10 mouse cellular contexts compared by ENCODE assay signal in the genomic region with DNA sequence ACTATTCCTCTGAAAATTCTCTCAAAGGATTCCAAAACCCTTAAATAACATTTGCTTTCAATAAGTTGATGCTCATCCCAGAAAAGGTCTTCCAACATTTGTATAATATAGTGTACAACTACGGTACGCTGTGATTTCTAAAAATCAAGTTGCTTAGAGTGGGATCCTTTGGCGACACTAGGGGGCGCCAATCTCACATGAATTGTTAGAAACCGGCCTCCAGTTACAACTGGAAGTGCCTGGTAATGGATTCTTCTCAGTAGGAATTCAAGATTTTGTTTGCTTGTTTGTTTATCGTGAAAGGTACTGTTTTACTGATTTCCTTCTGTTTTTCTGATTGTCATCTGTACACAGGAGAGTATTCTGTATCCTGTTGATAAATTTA. TPM values are rescaled to one million over a fixed set of nuclear protein-coding genes. Genes with fewer than 3 reads are reported as not detected.
A peak's percentile ranks its signal among the peaks of the same experiment; 100 is the strongest.
DNase-seq lines count a peak whose midpoint lies in the region; ATAC-seq and TF ChIP-seq lines count a peak whose summit lies in the region.
"Had no signal": no experiment of that assay in that cellular context is flagged by ENCODE, and none has a peak within 500 bp of the region (broad histone marks: within the 10 kb centered on the region; RNA-seq: fewer than 3 reads in every experiment).

No protein-coding gene starts in this region.

- H3K36me3 ChIP-seq in thymus, adult 2 months (ENCODE audit: control insufficient read depth, insufficient read depth, low read length), result no peaks in the 10 kb centered on the region
- H3K36me3 ChIP-seq in intestine, postnatal 0 days (ENCODE audit: control insufficient read depth, insufficient read depth), result no peaks in the 10 kb centered on the region
- no peaks in the 10 kb centered on the region for H3K36me3 ChIP-seq in midbrain, embryonic 16.5 days (ENCODE audit: control insufficient read depth, insufficient read depth, low read length)
- no peaks in the 10 kb centered on the region for H3K36me3 ChIP-seq in splenic B cell, adult 2 months (ENCODE audit: control insufficient read depth, insufficient read depth, low read length, poor library complexity, severe bottlenecking)
- H3K36me3 ChIP-seq: embryonic facial prominence, embryonic 12.5 days had no signal

- H3K27me3 ChIP-seq in thymus, adult 2 months (ENCODE audit: control insufficient read depth, insufficient read depth, low read length), result no peaks in the 10 kb centered on the region
- H3K27me3 ChIP-seq in intestine, postnatal 0 days (replicated peaks; ENCODE audit: control insufficient read depth, insufficient read depth, low read length), result no peaks in the 10 kb centered on the region
- H3K27me3 ChIP-seq in midbrain, embryonic 16.5 days (ENCODE audit: control insufficient read depth, insufficient read depth, low read depth, low read length), result no peaks in the 10 kb centered on the region
- H3K27me3 ChIP-seq in splenic B cell, adult 2 months (ENCODE audit: control insufficient read depth, insufficient read depth, low read length, poor library complexity, severe bottlenecking), result no peaks in the 10 kb centered on the region
- H3K27me3 ChIP-seq: embryonic facial prominence, embryonic 12.5 days had no signal

- TF ChIP-seq POLR2A in thymus, adult 2 months (IDR thresholded peaks at IDR 0.05; ENCODE audit: control insufficient read depth, extremely low read depth, insufficient read depth, low read length, poor library complexity), result no peak

- no peak overlapping the region for H3K4me3 ChIP-seq in thymus, adult 2 months (ENCODE audit: control insufficient read depth, insufficient read depth, low read length)
- H3K4me3 ChIP-seq in intestine, postnatal 0 days (ENCODE audit: low read depth, low read length), result no peak overlapping the region
- no peak overlapping the region for H3K4me3 ChIP-seq in midbrain, embryonic 16.5 days (ENCODE audit: low read depth, low read length)
- H3K4me3 ChIP-seq: embryonic facial prominence, embryonic 12.5 days had no signal

- DNase-seq in thymus, adult 2 months, result peak; percentile 48
- DNase-seq in thymus, adult 18-20 months, result no peak
- DNase-seq in cerebellum, adult 9-10 months, result peak; percentile 58
- peak; percentile 21 to 67 for DNase-seq in frontal cortex, postnatal 14 days (ENCODE audit: low spot score in 2 of 2)
- DNase-seq in left cerebral cortex, postnatal 10 days (ENCODE audit: extremely low spot score in 1 of 2, low spot score in 2 of 2), result peak; percentile 67 to 71
- DNase-seq in splenic B cell, adult 2 months (ENCODE audit: low read depth, low spot score), result peak; percentile 82

- 7% methylated on average over 6 of the region's 6 CpGs for WGBS in thymus, adult 2 months
- 8% methylated on average over 6 of the region's 6 CpGs for WGBS in intestine, postnatal 0 days
- 9% methylated on average over 6 of the region's 6 CpGs for WGBS in midbrain, embryonic 16.5 days

- intact Hi-C loops in left cerebral cortex, postnatal 10 days (cut with DNase I), result loop anchor here (5.0 kb wide), 1 partner anchor 196 kb away; no protein-coding TSS in a partner anchor

- no peak overlapping the region for H3K9ac ChIP-seq in intestine, postnatal 0 days (ENCODE audit: low read depth, low read length)
- no peak overlapping the region for H3K9ac ChIP-seq in midbrain, embryonic 16.5 days (ENCODE audit: low read depth, low read length)
- H3K9ac ChIP-seq: embryonic facial prominence, embryonic 12.5 days had no signal

- TF ChIP-seq CTCF in thymus, adult 2 months (IDR thresholded peaks at IDR 0.05; ENCODE audit: borderline replicate concordance, control insufficient read depth, extremely low read depth, insufficient read depth, low read length, poor library complexity), result no peak
- peak; percentile 84 for TF ChIP-seq CTCF in intestine, postnatal 0 days (IDR thresholded peaks at IDR 0.05; ENCODE audit: low read depth)

- no peak overlapping the region for H3K4me2 ChIP-seq in intestine, postnatal 0 days (replicated peaks; ENCODE audit: low read depth)
- no peak overlapping the region for H3K4me2 ChIP-seq in midbrain, embryonic 16.5 days (ENCODE audit: low read length)
- H3K4me2 ChIP-seq: embryonic facial prominence, embryonic 12.5 days had no signal

- no peaks in the 10 kb centered on the region for H3K4me1 ChIP-seq in thymus, adult 2 months (replicated peaks; ENCODE audit: control insufficient read depth, insufficient read depth, low read length)
- no peaks in the 10 kb centered on the region for H3K4me1 ChIP-seq in intestine, postnatal 0 days (replicated peaks; ENCODE audit: control insufficient read depth, insufficient read depth, low read length)
- H3K4me1 ChIP-seq in midbrain, embryonic 16.5 days (ENCODE audit: control insufficient read depth, insufficient read depth, low read length), result no peaks in the 10 kb centered on the region; the same call in 1 of the 2 replicates
- H3K4me1 ChIP-seq: embryonic facial prominence, embryonic 12.5 days had no signal

- H3K27ac ChIP-seq in thymus, adult 2 months (ENCODE audit: control insufficient read depth, insufficient read depth, low read length), result no peak overlapping the region
- no peak overlapping the region for H3K27ac ChIP-seq in intestine, postnatal 0 days (ENCODE audit: low read depth, low read length)
- no peak overlapping the region for H3K27ac ChIP-seq in midbrain, embryonic 16.5 days (ENCODE audit: low read length)
- H3K27ac ChIP-seq: embryonic facial prominence, embryonic 12.5 days had no signal

- no peaks in the 10 kb centered on the region for H3K9me3 ChIP-seq in intestine, postnatal 0 days (ENCODE audit: control insufficient read depth)
- H3K9me3 ChIP-seq in midbrain, embryonic 16.5 days (replicated peaks; ENCODE audit: control insufficient read depth, low read length, poor library complexity, severe bottlenecking), result no peaks in the 10 kb centered on the region
- H3K9me3 ChIP-seq: embryonic facial prominence, embryonic 12.5 days had no signal

- no peak for ATAC-seq in intestine, postnatal 0 days
- ATAC-seq in midbrain, embryonic 16.5 days, result peak; percentile 91; the same call in 1 of the 2 replicates

RNA-seq across cellular contexts. Expression of a gene that starts 13.7 kb away (rescaled TPM):
- polyA plus RNA-seq in thymus, adult 2 months (2012; rRNA removed), result 0.03 TPM in 1 of 2 replicates, not detected in the other
- polyA plus RNA-seq in intestine, postnatal 0 days (2015; fragmentation: Nextera tagmentation; extraction: Ambion mirVana), result not detected in 2 replicates
- under 1 TPM in 1 of 2 experiments, not detected in 1; 0.13 TPM for total RNA-seq in left cerebral cortex, postnatal 10 days (2021)
- polyA plus RNA-seq in midbrain, embryonic 16.5 days (2015; fragmentation: Nextera tagmentation; extraction: Ambion mirVana), result not detected in 2 replicates
- polyA plus RNA-seq: small intestine, adult 2 months had no signal

RNA-seq across cellular contexts. Expression of a gene that starts 50.7 kb away (rescaled TPM):
- polyA plus RNA-seq in thymus, adult 2 months (2012; rRNA removed), result 8.3 and 8.9 TPM in 2 replicates
- 12.8 and 13.6 TPM in 2 replicates for polyA plus RNA-seq in intestine, postnatal 0 days (2015; fragmentation: Nextera tagmentation; extraction: Ambion mirVana)
- total RNA-seq in left cerebral cortex, postnatal 10 days (2021), result 10 to 100 TPM; 12.9 to 13.4 TPM
- 15.7 and 16.0 TPM in 2 replicates for polyA plus RNA-seq in midbrain, embryonic 16.5 days (2015; fragmentation: Nextera tagmentation; extraction: Ambion mirVana)

RNA-seq across cellular contexts. Expression of a gene that starts 57.1 kb away (rescaled TPM):
- not detected in 2 replicates for polyA plus RNA-seq in thymus, adult 2 months (2012; rRNA removed)
- polyA plus RNA-seq in intestine, postnatal 0 days (2015; fragmentation: Nextera tagmentation; extraction: Ambion mirVana), result not detected in 2 replicates
- not detected for total RNA-seq in left cerebral cortex, postnatal 10 days (2021)
- not detected in 2 replicates for polyA plus RNA-seq in midbrain, embryonic 16.5 days (2015; fragmentation: Nextera tagmentation; extraction: Ambion mirVana)
- polyA plus RNA-seq: embryonic facial prominence, embryonic 12.5 days; small intestine, adult 2 months had no signal

Comparison
In these comparisons a context has a peak if more than half of its experiments do, and no peak if none do; other contexts are left out.
1. DNase-seq: peak in thymus, adult 2 months (single experiment), cerebellum, adult 9-10 months (single experiment), frontal cortex, postnatal 14 days (2 of 2), left cerebral cortex, postnatal 10 days (2 of 2) and splenic B cell, adult 2 months (single experiment); none in thymus, adult 18-20 months (0 of 2).